Mouse (Mus musculus) forebrain, embryonic 16.5 days (tissue): ENCODE measurements around the gene 4930578G10Rik. TPM values are rescaled to one million over a fixed set of nuclear protein-coding genes. Genes with fewer than 3 reads are reported as not detected.
A peak's percentile ranks its signal among the peaks of the same experiment; 100 is the strongest.

Experiments used
- ATAC-seq: fragments of 200-750 bp; cut with Nextera tagmentation; 2 replicates; pipeline ENCODE4 v1.8.0; 2017; ENCODE audit warnings: mild to moderate bottlenecking, moderate library complexity
- H3K27ac ChIP-seq: fragments of 300-500 bp; sonication (generic); 2 replicates; pipeline ENCODE4 v1.5.1; 2014; ENCODE audit warnings: low read length, control low read depth
- H3K27me3 ChIP-seq: fragments of 300-500 bp; sonication (generic); replicated peaks from 2 replicates; pipeline ENCODE4 v1.6.1; 2014; ENCODE audit warnings: low read length; ENCODE audit not compliant: control insufficient read depth, insufficient read depth
- H3K36me3 ChIP-seq: fragments of 300-500 bp; sonication (generic); 2 replicates; pipeline ENCODE4 v1.6.1; 2014; ENCODE audit not compliant: control insufficient read depth, insufficient read depth
- H3K4me1 ChIP-seq: fragments of 300-500 bp; sonication (generic); replicated peaks from 2 replicates; pipeline ENCODE4 v1.6.1; 2014; ENCODE audit warnings: low read length; ENCODE audit not compliant: control insufficient read depth, insufficient read depth
- H3K4me2 ChIP-seq: fragments of 300-500 bp; sonication (generic); 2 replicates; pipeline ENCODE4 v1.6.1; 2014; ENCODE audit warnings: mild to moderate bottlenecking, low read length, control low read depth
- H3K4me3 ChIP-seq: fragments of 300-500 bp; sonication (generic); replicated peaks from 2 replicates; pipeline ENCODE4 v1.5.1; 2014; ENCODE audit warnings: mild to moderate bottlenecking, low read length, control low read depth
- H3K9ac ChIP-seq: fragments of 300-500 bp; sonication (generic); replicated peaks from 2 replicates; pipeline ENCODE4 v1.6.1; 2014; ENCODE audit warnings: low read depth, low read length, control low read depth
- H3K9me3 ChIP-seq: fragments of 300-500 bp; sonication (generic); 2 replicates; pipeline ENCODE4 v1.6.1; 2016; ENCODE audit warnings: low read length; ENCODE audit not compliant: control insufficient read depth
- WGBS: fragments of 180-500 bp; shearing (Covaris S2); extraction: QIAGEN DNeasy Blood & Tissue Kit; methylation state at CpG from one replicate; pipeline ENCODE4 v1.1.7; 2014; 5-methylcytosine and 5-hydroxymethylcytosine counted together
- polyA plus RNA-seq: library from polyadenylated mRNA; unstranded; fragments of >200 nt; fragmentation: Nextera tagmentation; extraction: Ambion mirVana; gene quantifications from 2 replicates; pipeline ENCODE4 v1.2.1, GENCODE M21; 2015

Gene 4930578G10Rik
- polyA plus RNA-seq, 1 experiment from 2014 or later, result not detected

DNA sequence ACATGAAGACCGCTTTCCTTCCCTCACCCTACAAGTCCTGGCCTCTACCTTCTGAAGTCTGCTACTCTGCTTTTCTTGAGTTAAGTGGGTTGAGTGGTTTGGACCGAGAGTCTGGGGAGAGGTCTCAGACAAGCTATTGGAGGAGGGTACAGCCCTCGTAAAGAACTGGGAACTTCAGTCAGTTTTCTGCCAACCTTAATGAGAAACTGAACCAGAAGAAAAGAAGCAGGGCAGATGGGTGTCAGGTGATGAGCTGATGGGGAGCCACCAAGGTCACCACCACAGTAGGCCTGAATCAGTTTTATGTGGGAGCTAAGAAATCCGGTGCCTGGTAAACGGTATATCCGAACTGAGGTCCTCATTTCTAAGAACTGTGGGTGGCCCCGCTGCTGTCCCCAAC lies 136.8 kb downstream of the 4930578G10Rik start:
- no peak overlapping the region for H3K27ac ChIP-seq
- H3K4me2 ChIP-seq, result no peak overlapping the region
- no peak overlapping the region for H3K4me3 ChIP-seq
- H3K27me3 ChIP-seq, result no peaks in the 10 kb centered on the region
- WGBS, result 95% methylated on average over 7 of the region's 7 CpGs
- H3K36me3 ChIP-seq, result no peaks in the 10 kb centered on the region
- ATAC-seq, result no peak
- no peaks in the 10 kb centered on the region for H3K9me3 ChIP-seq
- no peak overlapping the region for H3K9ac ChIP-seq
- H3K4me1 ChIP-seq, result no peaks in the 10 kb centered on the region

DNA sequence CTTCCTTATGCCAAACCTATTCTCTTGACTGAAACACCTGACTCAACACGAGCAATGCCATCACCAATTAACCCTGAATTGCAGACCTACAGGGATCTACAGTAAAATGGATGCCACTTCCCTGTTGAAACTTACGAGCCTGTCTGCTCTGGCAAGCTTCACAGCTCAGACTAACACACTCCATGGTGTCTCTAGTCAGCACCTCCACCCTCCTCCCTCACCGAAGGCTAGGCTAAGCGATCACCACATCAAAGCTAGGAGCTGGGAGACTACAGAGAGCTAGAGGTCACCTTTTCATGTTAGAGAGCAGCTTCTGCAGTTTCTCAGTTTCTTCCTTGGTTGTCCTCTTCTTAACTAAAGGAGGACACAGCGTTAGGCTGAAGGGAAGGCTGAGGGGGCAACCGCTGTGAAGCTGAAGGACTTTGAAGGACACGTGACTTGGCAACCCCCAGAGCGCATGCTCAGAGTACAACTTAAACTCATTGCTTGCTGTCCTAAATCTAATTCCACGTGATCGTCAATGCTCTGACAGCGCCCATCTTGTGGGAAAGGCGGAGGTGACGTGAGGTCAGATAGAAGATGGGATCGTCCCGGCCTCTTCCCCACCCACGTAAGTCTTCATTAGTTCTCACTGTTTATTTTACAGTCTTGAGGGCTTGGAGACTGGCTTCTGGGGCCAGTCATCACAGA lies 137.5 kb downstream of the 4930578G10Rik start:
- 88% methylated on average over 16 of the region's 16 CpGs for WGBS
- no peaks in the 10 kb centered on the region for H3K27me3 ChIP-seq
- H3K9ac ChIP-seq, result no peak overlapping the region
- no peaks in the 10 kb centered on the region for H3K4me1 ChIP-seq
- ATAC-seq, result no peak
- no peak overlapping the region for H3K4me3 ChIP-seq
- no peaks in the 10 kb centered on the region for H3K9me3 ChIP-seq
- no peak overlapping the region for H3K4me2 ChIP-seq
- H3K36me3 ChIP-seq, result no peaks in the 10 kb centered on the region
- H3K27ac ChIP-seq, result no peak overlapping the region

DNA sequence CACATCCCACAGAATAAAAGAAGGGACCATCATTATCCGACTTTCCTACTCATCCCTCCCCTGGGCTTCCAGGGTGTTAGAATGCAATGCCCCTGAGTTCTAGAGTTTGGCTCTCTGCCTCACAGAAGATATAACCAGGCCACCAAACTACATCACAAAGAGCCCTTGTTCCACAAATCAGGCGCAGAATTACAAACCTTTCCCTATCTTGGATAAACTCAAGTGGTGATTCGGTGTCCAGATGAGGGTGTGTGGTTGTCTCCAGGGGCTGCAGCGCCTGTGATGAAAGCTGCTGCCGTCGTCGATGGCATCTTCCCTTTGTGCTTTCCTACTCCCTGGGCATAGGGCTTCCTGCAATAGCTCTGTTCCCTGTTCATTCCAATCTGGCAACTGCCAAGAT lies 138.8 kb downstream of the 4930578G10Rik start, which contains the start of gene Fam205c:
Fam205c (minus strand) TSS at position 101 of the 400 bp plus-strand sequence.
- WGBS, result 88% methylated on average over 7 of the region's 7 CpGs
- H3K27ac ChIP-seq, result no peak within 1 kb of the TSS
- no peaks in the 10 kb centered on the region for H3K9me3 ChIP-seq
- no peak for ATAC-seq
- no peaks in the 10 kb centered on the region for H3K4me1 ChIP-seq
- H3K4me3 ChIP-seq, result no peak within 1 kb of the TSS
- H3K36me3 ChIP-seq, result no peaks in the 10 kb centered on the region
- H3K9ac ChIP-seq, result no peak within 1 kb of the TSS
- H3K27me3 ChIP-seq, result no peaks in the 10 kb centered on the region
- no peak within 1 kb of the TSS for H3K4me2 ChIP-seq

DNA sequence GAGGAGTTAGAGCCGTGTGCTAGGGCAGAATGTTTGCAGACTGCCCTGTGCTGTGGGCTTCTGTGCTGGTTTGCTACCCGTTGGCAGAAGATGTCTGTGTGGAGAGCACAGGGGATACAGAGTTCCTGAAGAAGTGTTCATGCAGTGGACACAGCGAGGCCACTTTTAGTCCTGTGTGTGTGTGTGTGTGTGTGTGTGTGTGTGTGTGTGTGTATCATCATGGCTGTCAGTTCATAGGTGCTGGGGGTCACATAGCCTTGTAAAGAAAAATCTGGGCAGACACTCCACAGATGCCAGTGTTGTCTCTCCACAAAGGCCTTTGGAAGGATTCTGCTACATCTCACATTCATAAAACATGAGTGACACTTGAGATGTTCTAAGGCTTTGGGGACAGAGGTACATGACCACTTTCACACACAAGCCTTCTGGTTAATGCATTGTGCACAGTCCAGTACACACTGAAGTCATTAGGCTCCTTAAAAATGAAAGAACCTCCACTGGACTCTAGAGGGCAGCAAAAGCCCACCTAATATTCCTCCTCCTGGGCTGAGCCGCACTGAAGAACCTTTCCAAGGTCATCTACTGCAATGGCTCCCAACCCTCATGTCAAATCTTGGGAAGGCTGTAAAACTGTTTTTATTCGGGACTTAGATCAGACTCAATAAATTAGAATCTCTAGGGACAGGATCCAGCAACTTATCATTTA lies 141.4 kb downstream of the 4930578G10Rik start:
- 38% methylated on average over 5 of the region's 5 CpGs for WGBS
- no peak overlapping the region for H3K9ac ChIP-seq
- ATAC-seq, result peak; percentile 96
- no peak overlapping the region for H3K27ac ChIP-seq
- no peaks in the 10 kb centered on the region for H3K36me3 ChIP-seq
- H3K9me3 ChIP-seq, result no peaks in the 10 kb centered on the region
- no peak overlapping the region for H3K4me2 ChIP-seq
- H3K4me1 ChIP-seq, result no peaks in the 10 kb centered on the region
- no peaks in the 10 kb centered on the region for H3K27me3 ChIP-seq
- H3K4me3 ChIP-seq, result no peak overlapping the region

DNA sequence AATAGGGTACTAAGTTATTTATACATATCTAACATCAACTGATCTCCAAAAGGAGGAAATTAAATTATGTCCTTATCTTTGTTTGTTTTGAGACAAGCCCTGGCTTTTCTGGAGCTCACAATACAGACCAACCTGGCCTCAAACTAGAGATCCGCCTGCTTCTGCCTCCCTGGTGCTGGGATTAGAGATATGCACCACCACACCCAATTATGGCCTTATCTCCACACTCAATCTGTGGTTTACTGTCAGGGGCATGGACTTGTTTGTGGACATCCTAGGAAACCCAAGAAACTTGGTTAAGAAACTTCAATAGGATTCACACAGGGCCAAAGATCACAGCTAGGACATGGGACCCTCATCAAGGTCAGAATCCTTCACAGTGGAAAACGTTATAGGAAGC lies 142.3 kb downstream of the 4930578G10Rik start:
- Histone ChIP-seq H3K4me1 (no peaks in the 10 kb centered on the region), H3K36me3 (no peaks in the 10 kb centered on the region), H3K4me3 (no peak overlapping the region), H3K27ac (no peak overlapping the region), H3K27me3 (no peaks in the 10 kb centered on the region), H3K4me2 (no peak overlapping the region), H3K9ac (no peak overlapping the region), H3K9me3 (no peaks in the 10 kb centered on the region)
- WGBS, result 77% methylated on average over 2 of the region's 2 CpGs
- no peak for ATAC-seq

DNA sequence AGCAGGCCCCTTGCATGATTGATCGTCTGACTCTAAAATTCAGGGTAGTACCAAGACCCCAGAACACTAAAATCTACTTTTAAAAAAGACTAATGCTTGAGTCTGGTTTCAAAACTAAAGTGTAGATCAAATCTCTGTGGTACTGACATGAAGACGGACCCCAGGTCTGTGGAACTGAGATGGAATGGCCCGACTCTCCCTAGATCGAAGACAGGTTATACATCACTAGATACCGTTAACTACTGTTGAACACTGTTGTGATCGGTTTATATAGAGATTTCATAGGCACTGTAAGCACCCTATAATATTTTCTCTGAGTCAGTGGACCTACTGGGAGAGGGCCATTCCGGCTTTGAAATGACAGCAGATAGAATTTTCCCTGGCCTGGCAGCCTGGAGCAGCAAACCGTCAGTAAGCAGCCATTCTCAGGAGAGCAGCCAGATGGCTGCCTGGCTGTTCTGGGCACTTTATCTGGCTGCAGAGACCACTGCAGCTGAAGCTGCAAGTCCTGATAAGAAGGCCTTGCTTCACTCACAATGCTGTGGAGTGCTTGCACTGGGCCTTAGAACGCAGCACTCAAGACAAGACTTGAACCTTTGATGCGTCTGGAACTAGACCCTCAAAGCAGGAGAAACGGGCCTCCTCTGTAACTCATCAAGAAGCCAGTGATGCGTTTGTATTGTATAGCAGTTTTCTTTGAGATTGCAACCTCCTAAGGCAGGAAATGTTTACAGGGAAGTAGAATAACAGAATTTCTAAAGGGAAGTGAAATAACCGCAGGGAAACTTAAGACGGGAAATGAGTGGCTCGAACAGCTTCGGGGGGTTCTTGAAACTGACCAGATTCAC lies 144.7 kb downstream of the 4930578G10Rik start:
- H3K27ac ChIP-seq, result no peak overlapping the region
- no peak overlapping the region for H3K4me2 ChIP-seq
- H3K4me3 ChIP-seq, result no peak overlapping the region
- 85% methylated on average over 16 of the region's 16 CpGs for WGBS
- H3K9me3 ChIP-seq, result no peaks in the 10 kb centered on the region
- no peak for ATAC-seq
- H3K27me3 ChIP-seq, result no peaks in the 10 kb centered on the region
- H3K9ac ChIP-seq, result no peak overlapping the region
- H3K36me3 ChIP-seq, result no peaks in the 10 kb centered on the region
- H3K4me1 ChIP-seq, result no peaks in the 10 kb centered on the region

DNA sequence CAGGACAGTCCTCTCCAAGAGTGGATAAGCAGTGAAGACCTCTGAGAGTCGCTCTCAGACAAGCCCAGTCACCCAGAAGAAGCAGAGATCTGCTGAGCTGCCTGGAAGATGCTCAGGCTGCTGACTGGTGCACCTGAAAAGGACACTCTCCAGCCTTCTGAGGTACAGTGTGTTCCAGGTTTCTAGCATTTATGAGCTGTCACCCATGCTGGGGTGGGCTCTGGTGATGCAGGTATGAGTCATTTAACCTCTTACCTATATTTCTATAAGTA lies 145.3 kb downstream of the 4930578G10Rik start:
- no peaks in the 10 kb centered on the region for H3K27me3 ChIP-seq
- no peaks in the 10 kb centered on the region for H3K9me3 ChIP-seq
- no peak for ATAC-seq
- no peaks in the 10 kb centered on the region for H3K4me1 ChIP-seq
- WGBS, result 50% methylated on average over 1 of the region's 1 CpGs
- H3K4me3 ChIP-seq, result no peak overlapping the region
- no peak overlapping the region for H3K4me2 ChIP-seq
- H3K27ac ChIP-seq, result no peak overlapping the region
- no peaks in the 10 kb centered on the region for H3K36me3 ChIP-seq
- H3K9ac ChIP-seq, result no peak overlapping the region

DNA sequence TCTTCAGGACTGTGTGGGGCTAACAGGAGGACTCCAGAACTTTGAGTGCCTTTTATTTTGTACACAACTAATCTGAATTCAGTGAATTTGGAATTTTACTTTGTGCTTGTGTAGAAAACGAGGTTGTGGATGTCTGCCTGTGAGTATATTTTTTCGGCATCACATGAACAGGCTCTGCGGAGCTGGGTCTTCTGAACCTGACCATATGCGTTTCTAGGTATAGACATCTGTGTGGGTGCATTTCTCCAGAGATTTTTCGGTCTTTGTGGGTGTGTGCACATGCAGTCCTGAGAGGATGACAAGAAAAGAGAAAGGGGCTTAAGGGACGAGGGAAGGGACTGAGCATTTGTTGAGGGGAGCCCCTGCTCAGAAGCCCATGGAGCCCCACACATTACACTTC lies 151.6 kb downstream of the 4930578G10Rik start:
- Histone ChIP-seq H3K27ac (no peak overlapping the region), H3K9ac (no peak overlapping the region), H3K9me3 (no peaks in the 10 kb centered on the region), H3K36me3 (no peaks in the 10 kb centered on the region), H3K4me2 (no peak overlapping the region), H3K27me3 (no peaks in the 10 kb centered on the region), H3K4me1 (no peaks in the 10 kb centered on the region), H3K4me3 (no peak overlapping the region)
- no peak for ATAC-seq
- whole genome bisulfite sequencing, result 90% methylated on average over 6 of the region's 6 CpGs

DNA sequence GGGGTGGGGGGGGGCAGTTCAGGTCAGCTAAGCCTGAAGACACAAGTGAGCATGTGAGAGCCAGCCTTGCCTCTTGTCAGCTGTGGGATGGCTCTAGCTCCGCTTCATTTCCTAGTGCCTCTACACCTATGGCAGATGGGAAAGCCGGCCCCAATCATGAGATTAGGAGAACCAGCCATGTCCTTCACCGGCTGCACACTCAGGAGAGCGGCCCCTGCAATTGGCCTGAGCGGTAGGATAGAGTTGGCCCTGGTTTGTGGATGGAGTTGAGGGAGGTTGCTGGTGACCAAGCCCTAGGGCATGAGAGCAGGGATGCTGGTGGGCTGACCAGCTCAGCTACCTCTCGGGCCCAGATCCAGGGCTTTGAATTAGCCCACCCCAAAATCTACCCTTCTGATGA lies 153.5 kb downstream of the 4930578G10Rik start:
- no peak for ATAC-seq
- H3K4me2 ChIP-seq, result no peak overlapping the region
- H3K27ac ChIP-seq, result no peak overlapping the region
- H3K4me3 ChIP-seq, result no peak overlapping the region
- H3K9me3 ChIP-seq, result no peaks in the 10 kb centered on the region
- WGBS, result 94% methylated on average over 6 of the region's 6 CpGs
- no peaks in the 10 kb centered on the region for H3K36me3 ChIP-seq
- no peaks in the 10 kb centered on the region for H3K4me1 ChIP-seq
- H3K9ac ChIP-seq, result no peak overlapping the region
- H3K27me3 ChIP-seq, result no peaks in the 10 kb centered on the region
